Mouse (Mus musculus) heart, postnatal 0 days (tissue): ENCODE results near the gene Ccl27a.

Experiments
- CTCF ChIP-seq: IDR thresholded peaks from 2 replicates; pipeline ENCODE4 v1.5.1; 2016; ENCODE audit warnings: antibody characterized with exemption, control low read depth, low read depth
- EP300 ChIP-seq: IDR thresholded peaks from 2 replicates; pipeline ENCODE4 v1.6.1; 2016; ENCODE audit warnings: antibody characterized with exemption, low read depth

- TF ChIP-seq CTCF (no peak), EP300 (no peak)
Observed at GRCm38 (mm10) chr4:41731052-41731765, 42.8 kb downstream of the Ccl27a start, which contains the start of gene Arid3c.
